ENCODE assay signal across 7 mouse cellular contexts in genomic region chr17:57247393-57248200, GRCm38 (mm10). TPM values are rescaled to one million over a fixed set of nuclear protein-coding genes. Genes with fewer than 3 reads are reported as not detected.
A peak's percentile ranks its signal among the peaks of the same experiment; 100 is the strongest.
DNase-seq lines count a peak whose midpoint lies in the region; ATAC-seq lines count a peak whose summit lies in the region.

No protein-coding gene starts in this region.

- peak overlapping the region; percentile 80 for H3K4me3 ChIP-seq in intestine, embryonic 15.5 days (replicated peaks)
- peak overlapping the region; percentile 81 for H3K4me3 ChIP-seq in midbrain, embryonic 10.5 days

- ATAC-seq in intestine, embryonic 15.5 days = peak; percentile 88

- peak overlapping the region; percentile 94 for H3K27ac ChIP-seq in intestine, embryonic 15.5 days
- peak overlapping the region; percentile 95 for H3K27ac ChIP-seq in midbrain, embryonic 10.5 days (replicated peaks)

- H3K27me3 ChIP-seq in intestine, embryonic 15.5 days (replicated peaks) = no peaks in the 10 kb centered on the region
- H3K27me3 ChIP-seq in midbrain, embryonic 10.5 days (ENCODE audit: low read depth, poor library complexity, severe bottlenecking) = no peaks in the 10 kb centered on the region

- peaks cover 27% of the 10 kb centered on the region for H3K4me1 ChIP-seq in intestine, embryonic 15.5 days (replicated peaks)
- H3K4me1 ChIP-seq in midbrain, embryonic 10.5 days = peaks cover 38% of the 10 kb centered on the region

- intact Hi-C loops in gastrocnemius, postnatal 36 days (cut with DNase I) = loop anchor here (1.0 kb wide), 1 partner anchor 30 kb away; no protein-coding TSS in a partner anchor
- intact Hi-C loops in left cerebral cortex, postnatal 25 days (cut with DNase I) = loop anchor here (1.0 kb wide), 3 partner anchors 30 to 257 kb away; partner anchors contain the start of gene Clpp

- H3K9me3 ChIP-seq in intestine, embryonic 15.5 days = no peaks in the 10 kb centered on the region
- H3K9me3 ChIP-seq in midbrain, embryonic 10.5 days (replicated peaks) = no peaks in the 10 kb centered on the region

- H3K36me3 ChIP-seq in intestine, embryonic 15.5 days = peaks cover 10% of the 10 kb centered on the region; the same call in 1 of the 2 replicates
- H3K36me3 ChIP-seq in midbrain, embryonic 10.5 days = peaks cover 19% of the 10 kb centered on the region

- WGBS in intestine, embryonic 15.5 days = under 1% methylated on average over 46 of the region's 46 CpGs
- WGBS in midbrain, embryonic 10.5 days = under 1% methylated on average over 46 of the region's 46 CpGs

- H3K9ac ChIP-seq in intestine, embryonic 15.5 days = peak overlapping the region; percentile 71

- DNase-seq in adrenal gland, adult 2 months = peak; percentile 96
- DNase-seq in embryo, embryonic 11.5 days (ENCODE audit: low read depth, low spot score) = peak; percentile 93
- DNase-seq in gastrocnemius, postnatal 36 days = peak; percentile 82 to 83
- peak; percentile 96 to 100 for DNase-seq in left cerebral cortex, postnatal 25 days (ENCODE audit: low spot score in 2 of 2)
- DNase-seq in midbrain, embryonic 10.5 days (ENCODE audit: low spot score) = peak; percentile 93
- DNase-seq in right cerebral cortex, postnatal 4 days = peak; percentile 82

- peak overlapping the region; percentile 95 for H3K4me2 ChIP-seq in intestine, embryonic 15.5 days (replicated peaks)

RNA-seq across cellular contexts. Expression of gene Gpr108, which starts 0.6 kb away (rescaled TPM):
- total RNA-seq in adrenal gland, adult 2 months (2021) = 10 to 100 TPM; 85.1 to 89.5 TPM
- polyA plus RNA-seq in adrenal gland, adult 2 months (2012; rRNA removed) = 79.7 and 82.5 TPM in 2 replicates
- 10 to 100 TPM; 20.5 to 22.6 TPM for total RNA-seq in gastrocnemius, postnatal 36 days (2021)
- polyA plus RNA-seq in intestine, embryonic 15.5 days (2015; fragmentation: Nextera tagmentation; extraction: Ambion mirVana) = 32.6 and 34.7 TPM in 2 replicates
- total RNA-seq in left cerebral cortex, postnatal 25 days (2021) = 10 to 100 TPM; 21.5 to 24.0 TPM
- polyA plus RNA-seq in midbrain, embryonic 10.5 days (2016; fragmentation: Nextera tagmentation; extraction: Ambion mirVana) = 23.9 and 26.0 TPM in 2 replicates

RNA-seq across cellular contexts. Expression of gene Trip10, which starts 1.7 kb away (rescaled TPM):
- total RNA-seq in adrenal gland, adult 2 months (2021) = 10 to 100 TPM; 44.5 to 51.5 TPM
- polyA plus RNA-seq in adrenal gland, adult 2 months (2012; rRNA removed) = 25.2 and 28.2 TPM in 2 replicates
- total RNA-seq in gastrocnemius, postnatal 36 days (2021) = 100 to 1,000 TPM; 142 to 152 TPM
- 45.2 and 46.1 TPM in 2 replicates for polyA plus RNA-seq in intestine, embryonic 15.5 days (2015; fragmentation: Nextera tagmentation; extraction: Ambion mirVana)
- total RNA-seq in left cerebral cortex, postnatal 25 days (2021) = 1 to 10 TPM; 6.5 to 7.3 TPM
- polyA plus RNA-seq in midbrain, embryonic 10.5 days (2016; fragmentation: Nextera tagmentation; extraction: Ambion mirVana) = 34.0 and 42.1 TPM in 2 replicates

RNA-seq across cellular contexts. Expression of gene C3, which starts 19.7 kb away (rescaled TPM):
- total RNA-seq in adrenal gland, adult 2 months (2021) = 1,000 to 10,000 TPM in 1 of 2 experiments, 100 to 1,000 TPM in 1; 382 to 3,178 TPM
- polyA plus RNA-seq in adrenal gland, adult 2 months (2012; rRNA removed) = 222 and 767 TPM in 2 replicates
- total RNA-seq in gastrocnemius, postnatal 36 days (2021) = 10 to 100 TPM; 11.8 TPM
- 4.3 and 7.7 TPM in 2 replicates for polyA plus RNA-seq in intestine, embryonic 15.5 days (2015; fragmentation: Nextera tagmentation; extraction: Ambion mirVana)
- total RNA-seq in left cerebral cortex, postnatal 25 days (2021) = under 1 TPM; 0.41 to 0.48 TPM
- 0.07 TPM in 1 of 2 replicates, not detected in the other for polyA plus RNA-seq in midbrain, embryonic 10.5 days (2016; fragmentation: Nextera tagmentation; extraction: Ambion mirVana)

RNA-seq across cellular contexts. Expression of gene Vav1, which starts 31.3 kb away (rescaled TPM):
- 1 to 10 TPM; 2.0 to 4.3 TPM for total RNA-seq in adrenal gland, adult 2 months (2021)
- 1.1 and 1.3 TPM in 2 replicates for polyA plus RNA-seq in adrenal gland, adult 2 months (2012; rRNA removed)
- 1 to 10 TPM in 1 of 2 experiments, under 1 TPM in 1; 0.54 to 1.4 TPM for total RNA-seq in gastrocnemius, postnatal 36 days (2021)
- polyA plus RNA-seq in intestine, embryonic 15.5 days (2015; fragmentation: Nextera tagmentation; extraction: Ambion mirVana) = 3.2 TPM in 2 replicates
- 1 to 10 TPM; 2.9 to 4.3 TPM for total RNA-seq in left cerebral cortex, postnatal 25 days (2021)
- polyA plus RNA-seq in midbrain, embryonic 10.5 days (2016; fragmentation: Nextera tagmentation; extraction: Ambion mirVana) = 1.9 and 2.0 TPM in 2 replicates

RNA-seq across cellular contexts. Expression of gene Tnfsf14, which starts 53.6 kb away (rescaled TPM):
- under 1 TPM in 1 of 2 experiments, not detected in 1; 0.21 TPM for total RNA-seq in adrenal gland, adult 2 months (2021)
- 0.26 and 0.44 TPM in 2 replicates for polyA plus RNA-seq in adrenal gland, adult 2 months (2012; rRNA removed)
- under 1 TPM in 1 of 2 experiments, not detected in 1; 0.18 TPM for total RNA-seq in gastrocnemius, postnatal 36 days (2021)
- polyA plus RNA-seq in intestine, embryonic 15.5 days (2015; fragmentation: Nextera tagmentation; extraction: Ambion mirVana) = 0.23 and 0.29 TPM in 2 replicates
- not detected for total RNA-seq in left cerebral cortex, postnatal 25 days (2021)
- 0.06 and 0.21 TPM in 2 replicates for polyA plus RNA-seq in midbrain, embryonic 10.5 days (2016; fragmentation: Nextera tagmentation; extraction: Ambion mirVana)

Comparison
In these comparisons a context has a peak if more than half of its experiments do, and no peak if none do; other contexts are left out.
1. Peak in every context shown above with its lines: DNase-seq, ATAC-seq, H3K4me3 ChIP-seq and H3K27ac ChIP-seq.
2. RNA of gene Trip10, which starts 1.7 kb away (total RNA-seq): 142 to 152 TPM in gastrocnemius, postnatal 36 days and 44.5 to 51.5 TPM in adrenal gland, adult 2 months; 6.5 to 7.3 TPM in left cerebral cortex, postnatal 25 days; every median in the first group is over 4 times any median in the second.
3. RNA of gene C3, which starts 19.7 kb away (total RNA-seq): 382 to 3,178 TPM in adrenal gland, adult 2 months; 11.8 TPM in gastrocnemius, postnatal 36 days and 0.41 to 0.48 TPM in left cerebral cortex, postnatal 25 days; every median in the first group is over 10 times any median in the second.